Mouse (Mus musculus) cerebellum, adult 11 months (tissue): ENCODE results near the gene Ldah.
A peak's percentile ranks its signal among the peaks of the same experiment; 100 is the strongest.

Experiments
- DNase-seq: peaks from one replicate; pipeline ENCODE4 v3.0.0; 2022

Gene Ldah

GRCm38 (mm10) chr12:8320084-8320713, 112.3 kb downstream of the Ldah start:
- DNase-seq, result peak; percentile 78

DNA sequence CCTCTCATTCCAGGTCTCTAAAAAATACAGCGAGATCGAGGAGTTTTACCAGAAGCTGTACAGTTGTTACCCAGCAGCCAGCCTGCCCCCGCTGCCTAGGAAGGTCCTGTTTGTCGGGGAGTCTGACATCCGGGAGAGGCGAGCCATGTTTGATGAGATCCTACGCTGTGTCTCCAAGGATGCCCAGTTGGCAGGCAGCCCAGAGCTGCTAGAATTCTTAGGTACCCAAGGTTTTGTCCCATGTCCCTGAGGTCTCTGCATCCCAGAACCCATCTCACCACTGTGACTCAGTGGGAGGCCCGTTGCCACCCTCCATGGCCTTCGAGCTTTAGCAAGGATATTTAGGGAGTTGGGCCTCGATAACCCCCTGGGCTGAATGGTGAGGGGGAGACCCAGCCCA, 113.6 kb downstream of the Ldah start:
- DNase-seq, result no peak

DNA sequence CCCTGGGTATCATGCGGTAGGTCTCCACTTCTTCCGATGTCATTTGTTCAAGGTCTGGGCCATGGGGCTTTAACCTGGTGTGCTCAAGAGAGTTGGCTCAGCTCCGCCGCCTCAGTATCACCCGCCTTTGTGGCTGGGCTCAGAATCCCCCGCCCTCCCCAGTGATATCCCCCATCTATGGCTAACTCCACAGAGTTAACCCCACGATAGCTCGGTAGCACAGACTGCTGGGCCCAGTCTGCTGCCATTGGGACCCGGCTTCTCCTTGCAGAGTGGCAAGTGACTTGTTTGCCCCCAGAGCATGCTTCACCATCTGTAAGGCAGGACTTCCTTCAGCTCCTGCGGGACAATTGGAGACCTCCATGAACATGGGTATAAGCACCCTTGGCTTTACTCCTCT, 116.2 kb downstream of the Ldah start:
- DNase-seq, result no peak

- no peak for DNase-seq
Measured at GRCm38 (mm10) chr12:8325245-8325942, 117.5 kb downstream of the Ldah start.

- peak; percentile 30 for DNase-seq
Measured at GRCm38 (mm10) chr12:8325943-8326522, 118.1 kb downstream of the Ldah start.

DNA sequence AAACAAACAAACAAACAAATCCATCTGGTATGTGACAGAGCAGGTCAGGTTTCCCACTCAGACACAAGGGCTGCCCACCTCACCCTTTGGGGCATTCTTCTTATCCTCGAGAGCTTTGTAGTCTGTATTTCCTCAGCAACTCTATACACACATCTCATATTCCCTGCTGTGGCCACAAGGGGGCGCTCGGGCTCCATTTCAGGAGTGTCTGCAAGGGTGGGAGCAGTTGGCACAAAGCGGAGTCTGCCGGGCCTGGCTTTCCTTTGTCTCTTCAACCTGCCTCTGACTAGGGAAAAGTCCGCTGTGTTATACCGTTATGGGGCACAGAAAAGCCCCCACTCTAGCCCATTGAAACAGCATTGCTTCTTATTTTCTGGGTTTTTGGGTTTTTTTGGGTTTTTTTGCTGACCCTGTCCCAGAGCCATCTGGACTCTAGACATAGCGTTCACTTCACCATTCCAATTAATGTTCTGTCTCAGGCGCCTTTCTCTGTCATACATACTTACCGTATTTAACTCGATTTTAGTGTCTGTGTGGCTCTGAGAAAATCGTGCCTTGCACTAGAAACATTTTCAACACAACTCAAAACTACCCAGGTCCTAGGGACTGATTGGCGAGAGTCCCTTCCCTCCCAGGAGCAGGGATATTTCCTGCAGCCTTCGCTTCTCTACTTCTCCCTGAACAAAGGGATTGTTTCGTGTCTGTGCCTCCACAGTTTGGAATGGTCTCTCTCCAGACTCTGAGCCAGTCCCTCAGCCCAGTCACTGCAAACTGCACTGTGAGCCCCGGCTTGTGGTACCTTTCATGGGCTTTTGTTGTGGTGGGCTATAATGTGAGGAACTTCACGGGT, 119.1 kb downstream of the Ldah start:
- DNase-seq, result peak; percentile 91

DNA sequence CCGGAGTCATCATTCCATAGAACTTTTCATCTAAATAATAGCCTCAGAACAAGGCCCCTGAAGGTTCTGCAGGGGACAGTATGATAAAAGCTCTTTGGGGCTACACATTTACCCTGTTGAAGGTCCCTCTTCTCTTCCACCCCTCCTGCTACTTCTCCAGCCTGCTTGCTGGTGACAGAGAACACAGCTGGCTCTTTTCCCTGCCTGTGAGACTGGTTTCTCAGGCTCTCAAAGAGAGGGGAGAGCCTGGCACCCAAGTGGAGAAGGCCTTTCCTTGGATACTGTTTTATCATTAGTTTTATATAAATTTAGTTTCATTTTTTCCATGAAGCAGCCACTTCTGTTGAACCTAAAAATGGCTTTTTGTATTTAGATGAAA, 119.8 kb downstream of the Ldah start:
- no peak for DNase-seq

- no peak for DNase-seq
Measured at GRCm38 (mm10) chr12:8329236-8329635, 121.3 kb downstream of the Ldah start.

GRCm38 (mm10) chr12:8331489-8332173, 123.7 kb downstream of the Ldah start:
- DNase-seq, result no peak

DNA sequence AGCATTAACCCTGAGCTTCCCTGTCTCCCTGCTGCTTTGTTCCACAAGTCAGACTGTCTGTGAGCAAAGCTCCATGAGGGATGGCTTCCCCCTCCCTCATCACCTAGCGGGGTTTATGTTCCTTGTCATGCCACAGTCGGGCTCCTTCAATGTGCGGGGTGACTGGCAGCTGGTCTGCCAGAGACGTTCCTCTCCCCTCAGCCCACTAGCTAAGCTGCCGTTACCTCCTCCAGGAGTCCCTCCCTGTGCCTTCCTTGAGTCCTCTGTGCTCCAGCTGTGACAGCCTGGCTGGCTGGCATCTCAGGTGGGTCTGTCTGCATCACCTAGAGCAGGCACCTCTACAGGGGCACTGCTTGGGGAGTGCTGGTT, 124.3 kb downstream of the Ldah start:
- no peak for DNase-seq

- no peak for DNase-seq
Measured at GRCm38 (mm10) chr12:8333617-8334016, 125.7 kb downstream of the Ldah start.

- no peak for DNase-seq
Measured at GRCm38 (mm10) chr12:8334261-8334660, 126.4 kb downstream of the Ldah start.
